ENCODE assay signal across 8 mouse cellular contexts in the genomic region with DNA sequence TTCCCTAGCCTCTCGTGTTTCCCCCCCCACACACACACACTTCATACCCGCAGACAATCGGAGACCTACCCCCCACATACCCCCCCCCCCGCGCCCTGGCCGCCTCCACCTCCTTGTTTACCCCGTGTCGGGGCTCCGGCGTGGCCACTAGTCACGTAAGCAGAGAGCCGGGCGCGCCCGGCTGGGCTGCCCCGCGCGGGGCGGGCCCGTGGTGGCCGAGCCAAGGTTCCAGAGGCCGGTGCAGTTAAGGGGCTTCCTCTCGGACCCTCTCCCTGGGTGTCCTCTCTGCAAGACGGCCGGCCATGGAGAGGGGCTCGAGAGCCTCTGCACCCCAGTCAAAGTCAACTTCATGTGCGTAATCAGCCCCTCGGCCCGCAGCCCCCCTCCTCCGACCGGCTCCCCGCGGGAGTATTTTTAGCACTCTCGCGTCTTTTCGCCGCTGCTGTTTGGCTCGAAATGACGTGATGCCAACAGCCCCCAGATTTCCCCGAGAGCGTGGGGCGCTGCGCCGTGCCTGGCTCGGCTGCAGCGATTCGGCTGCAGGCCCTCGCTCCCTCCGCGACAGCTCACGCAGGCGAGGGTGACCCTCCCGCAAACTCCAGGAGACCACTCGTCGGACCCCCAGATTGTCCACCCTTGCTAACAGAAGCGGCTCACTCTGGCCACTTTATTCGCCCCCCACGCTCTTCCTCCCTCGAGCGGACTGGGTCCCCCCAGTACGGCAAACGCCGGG. TPM values are rescaled to one million over a fixed set of nuclear protein-coding genes. Genes with fewer than 3 reads are reported as not detected.
A peak's percentile ranks its signal among the peaks of the same experiment; 100 is the strongest.
DNase-seq lines count a peak whose midpoint lies in the region; ATAC-seq and TF ChIP-seq lines count a peak whose summit lies in the region.

No protein-coding gene starts in this region.

- WGBS in forebrain, embryonic 14.5 days: under 1% methylated on average over 60 of the region's 63 CpGs
- under 1% methylated on average over 63 of the region's 63 CpGs for WGBS in lung, adult 2 months
- under 1% methylated on average over 61 of the region's 63 CpGs for WGBS in neural tube, embryonic 15.5 days

- dilution Hi-C loops in CH12.LX (cut with MboI; ENCODE audit: extremely low pct_ligation_motif_present, extremely low pct_unique_long_range_greater_than_20kb, low sequenced_read_pairs): no loop called here

- H3K27ac ChIP-seq in CH12.LX (ENCODE audit: insufficient read depth, low read depth): peak overlapping the region; percentile 55
- peak overlapping the region; percentile 99 for H3K27ac ChIP-seq in forebrain, embryonic 14.5 days (ENCODE audit: low read depth, low read length)
- peak overlapping the region; percentile 98 for H3K27ac ChIP-seq in neural tube, embryonic 15.5 days (replicated peaks)

- peak overlapping the region; percentile 68 to 90 (median 77) for H3K4me3 ChIP-seq in CH12.LX (replicated peaks in 1 of 3; ENCODE audit: low read depth in 2 of 3, low read length in 2 of 3, poor library complexity in 1 of 3)
- H3K4me3 ChIP-seq in forebrain, embryonic 14.5 days (ENCODE audit: low read depth, low read length): peak overlapping the region; percentile 99
- H3K4me3 ChIP-seq in lung, adult 2 months (replicated peaks; ENCODE audit: extremely low read depth, low read depth, low read length): peak overlapping the region; percentile 85
- H3K4me3 ChIP-seq in neural tube, embryonic 15.5 days (replicated peaks): peak overlapping the region; percentile 90

- no peak for TF ChIP-seq POLR2A in CH12.LX (IDR thresholded peaks at IDR 0.05; ENCODE audit: low read depth, low read length)
- TF ChIP-seq POLR2A in lung, adult 2 months (IDR thresholded peaks at IDR 0.05; ENCODE audit: borderline replicate concordance, extremely low read depth, low read depth, low read length): peak; percentile 15; the same call in 1 of the 2 replicates

- DNase-seq in CH12.LX (ENCODE audit: extremely low read depth): peak; percentile 60
- peak; percentile 46 for DNase-seq in c-Kit-positive CD71-positive TER-119-positive erythroid progenitor cells, embryonic 14.5 days (ENCODE audit: low spot score)
- DNase-seq in forebrain, embryonic 14.5 days (ENCODE audit: low spot score): peak; percentile 85
- peak; percentile 88 for DNase-seq in heart, postnatal 10 days
- DNase-seq in layer of hippocampus, adult 18-20 months (ENCODE audit: low spot score in 2 of 2): peak; percentile 75 to 87
- peak; percentile 72 for DNase-seq in lung, adult 2 months
- peak; percentile 44 to 53 for DNase-seq in thymus, adult 18-20 months

- no peak for TF ChIP-seq RAD21 in CH12.LX (IDR thresholded peaks at IDR 0.05; ENCODE audit: low read depth, low read length)

- peak overlapping the region; percentile 89 for H3K4me2 ChIP-seq in CH12.LX (ENCODE audit: insufficient read depth, low read depth, poor library complexity, severe bottlenecking)
- H3K4me2 ChIP-seq in forebrain, embryonic 14.5 days (ENCODE audit: low read length): peak overlapping the region; percentile 93
- peak overlapping the region; percentile 94 for H3K4me2 ChIP-seq in neural tube, embryonic 15.5 days

- H3K9me3 ChIP-seq in CH12.LX (replicated peaks; ENCODE audit: low read length): no peaks in the 10 kb centered on the region
- H3K9me3 ChIP-seq in forebrain, embryonic 14.5 days (replicated peaks; ENCODE audit: control insufficient read depth, low read length): no peaks in the 10 kb centered on the region
- H3K9me3 ChIP-seq in neural tube, embryonic 15.5 days (replicated peaks): no peaks in the 10 kb centered on the region

- intact Hi-C loops in heart, postnatal 10 days (cut with DNase I): loop anchor here (5.0 kb wide), 2 partner anchors 54 to 171 kb away; partner anchors contain the start of gene Add3

- in situ Hi-C loops in CH12.LX (cut with MboI; ENCODE audit: low pct_ligation_motif_present, low pct_unique_long_range_greater_than_20kb, low sequenced_read_pairs): loop anchor here (10.0 kb wide), 1 partner anchor 58 kb away; no protein-coding TSS in a partner anchor

- TF ChIP-seq CTCF in CH12.LX (conservative IDR thresholded peaks at IDR 0.05 in 1 of 2, IDR thresholded peaks at IDR 0.05 in 1 of 2; ENCODE audit: low read depth in 2 of 2, low read length in 2 of 2): no peak
- TF ChIP-seq CTCF in lung, adult 2 months (IDR thresholded peaks at IDR 0.05; ENCODE audit: insufficient read depth, low read length): no peak

- no peaks in the 10 kb centered on the region for H3K79me2 ChIP-seq in CH12.LX (replicated peaks; ENCODE audit: control insufficient read depth, extremely low read depth, insufficient read depth, poor library complexity, severe bottlenecking)

- ATAC-seq in forebrain, embryonic 14.5 days: peak; percentile 12
- peak; percentile 11 for ATAC-seq in neural tube, embryonic 15.5 days (ENCODE audit: low FRiP score)

- no peak for TF ChIP-seq EP300 in CH12.LX (IDR thresholded peaks at IDR 0.05; ENCODE audit: low read length)

- no peaks in the 10 kb centered on the region for H3K36me3 ChIP-seq in CH12.LX (replicated peaks in 1 of 2; ENCODE audit: control insufficient read depth in 1 of 2, insufficient read depth in 1 of 2, low read length in 1 of 2)
- H3K36me3 ChIP-seq in forebrain, embryonic 14.5 days (ENCODE audit: control insufficient read depth, insufficient read depth, low read length): no peaks in the 10 kb centered on the region
- H3K36me3 ChIP-seq in neural tube, embryonic 15.5 days: no peaks in the 10 kb centered on the region

- peaks cover 19 to 36% of the 10 kb centered on the region in 2 experiments for H3K4me1 ChIP-seq in CH12.LX (ENCODE audit: control insufficient read depth in 1 of 2, insufficient read depth in 2 of 2)
- H3K4me1 ChIP-seq in forebrain, embryonic 14.5 days (ENCODE audit: control insufficient read depth, insufficient read depth, low read length): peaks cover 8% of the 10 kb centered on the region
- peaks cover 5% of the 10 kb centered on the region; the same call in 1 of the 2 replicates for H3K4me1 ChIP-seq in lung, adult 2 months (ENCODE audit: control insufficient read depth, insufficient read depth, low read length)
- peaks cover 29% of the 10 kb centered on the region for H3K4me1 ChIP-seq in neural tube, embryonic 15.5 days

- peaks cover 14% of the 10 kb centered on the region for H3K27me3 ChIP-seq in CH12.LX (replicated peaks)
- H3K27me3 ChIP-seq in forebrain, embryonic 14.5 days (replicated peaks; ENCODE audit: control insufficient read depth, insufficient read depth, low read length): no peaks in the 10 kb centered on the region
- H3K27me3 ChIP-seq in neural tube, embryonic 15.5 days (replicated peaks): no peaks in the 10 kb centered on the region

- peak overlapping the region; percentile 83 for H3K9ac ChIP-seq in CH12.LX (ENCODE audit: insufficient read depth, low read depth)
- H3K9ac ChIP-seq in forebrain, embryonic 14.5 days (ENCODE audit: low read length): peak overlapping the region; percentile 82
- H3K9ac ChIP-seq in neural tube, embryonic 15.5 days (replicated peaks): peak overlapping the region; percentile 78

TF ChIP-seq in CH12.LX, 34 proteins besides CTCF, POLR2A, EP300 and RAD21:
- TF ChIP-seq UBTF (IDR thresholded peaks at IDR 0.05; ENCODE audit: low read depth, low read length) (peak; percentile 64; the same call in 1 of the 2 replicates), CHD2 (IDR thresholded peaks at IDR 0.05; ENCODE audit: low read length) (peak; percentile 50), JUND (conservative IDR thresholded peaks at IDR 0.05; ENCODE audit: low read depth, low read length) (no peak), MXI1 (IDR thresholded peaks at IDR 0.05; ENCODE audit: low read depth, low read length) (peak; percentile 3; the same call in 1 of the 2 replicates), CHD1 (IDR thresholded peaks at IDR 0.05; ENCODE audit: low read depth, low read length) (no peak), KAT2A (IDR thresholded peaks at IDR 0.05; ENCODE audit: insufficient replicate concordance, low read length) (no peak), USF2 (conservative IDR thresholded peaks at IDR 0.05; ENCODE audit: low read depth, low read length) (no peak), MEF2A (IDR thresholded peaks at IDR 0.05; ENCODE audit: borderline replicate concordance, low read depth, low read length) (peak; percentile 87)

RNA-seq across cellular contexts. Expression of gene Mxi1, which starts 2.8 kb away (rescaled TPM):
- 8.1 and 19.9 TPM in 2 replicates for total RNA-seq in CH12.LX (2012; rRNA removed)
- total RNA-seq in CH12.LX (2014; rRNA removed): 14.5 and 18.9 TPM in 2 replicates
- polyA plus RNA-seq in CH12.LX (2012; ENCODE audit: insufficient read length, low read depth): 10.6 and 10.9 TPM in 2 replicates
- 27.6 and 41.0 TPM in 2 replicates for polyA plus RNA-seq in forebrain, embryonic 14.5 days (2014; fragmentation: Nextera tagmentation; extraction: Ambion mirVana)
- total RNA-seq in heart, postnatal 10 days (2021): 10 to 100 TPM; 36.3 to 39.9 TPM
- total RNA-seq in layer of hippocampus, adult 18-20 months (2021): 10 to 100 TPM; 66.9 to 77.8 TPM
- polyA plus RNA-seq in lung, adult 2 months (2012; rRNA removed): 17.0 and 21.5 TPM in 2 replicates
- 40.0 and 40.8 TPM in 2 replicates for polyA plus RNA-seq in neural tube, embryonic 15.5 days (2015; fragmentation: Nextera tagmentation; extraction: Ambion mirVana)

RNA-seq across cellular contexts. Expression of gene Gm10197, which starts 58.4 kb away (rescaled TPM):
- total RNA-seq in CH12.LX (2012; rRNA removed): 3.9 TPM in 1 of 2 replicates, not detected in the other
- not detected in 2 replicates for total RNA-seq in CH12.LX (2014; rRNA removed)
- polyA plus RNA-seq in CH12.LX (2012; ENCODE audit: insufficient read length, low read depth): 11.5 TPM in 1 of 2 replicates, not detected in the other
- polyA plus RNA-seq in forebrain, embryonic 14.5 days (2014; fragmentation: Nextera tagmentation; extraction: Ambion mirVana): 7.2 TPM in 1 of 2 replicates, not detected in the other
- not detected for total RNA-seq in heart, postnatal 10 days (2021)
- total RNA-seq in layer of hippocampus, adult 18-20 months (2021): not detected
- polyA plus RNA-seq in lung, adult 2 months (2012; rRNA removed): not detected in 2 replicates
- not detected in 2 replicates for polyA plus RNA-seq in neural tube, embryonic 15.5 days (2015; fragmentation: Nextera tagmentation; extraction: Ambion mirVana)

Comparison
In these comparisons a context has a peak if more than half of its experiments do, and no peak if none do; other contexts are left out.
1. Peak in every context shown above with its lines: DNase-seq, ATAC-seq, H3K4me3 ChIP-seq and H3K27ac ChIP-seq.